Mouse (Mus musculus) adrenal gland, postnatal 4 days (tissue): ENCODE data around the gene Mast1. TPM values are rescaled to one million over a fixed set of nuclear protein-coding genes. Genes with fewer than 3 reads are reported as not detected.

Source experiments
- DNase-seq, 2 experiments: peaks; one replicate each; pipeline ENCODE4 v3.0.0; 2021 to 2022; ENCODE audit warnings: low spot score in 2 of 2, mixed read lengths in 2 of 2
- microRNA-seq: library from miRNA; unstranded; fragments of <30 nt; microRNA quantifications from one replicate; pipeline ENCODE4 v1.2.0, GENCODE M21; 2021
- total RNA-seq, 2 experiments: library from RNA; stranded (reverse); gene quantifications; 2 replicates each; pipeline ENCODE4 v1.2.3; 2021

Mast1 gene
- total RNA-seq, 2 experiments from 2014 or later, result 8.3 to 8.5 TPM

GRCm38 (mm10) chr8:84877297-84878035, 59.7 kb downstream of the Mast1 start:
- no peak for DNase-seq

GRCm38 (mm10) chr8:84874339-84874738, 62.8 kb downstream of the Mast1 start:
- DNase-seq, result no peak

GRCm38 (mm10) chr8:84873016-84873415, 64.1 kb downstream of the Mast1 start:
- DNase-seq, result no peak

- DNase-seq, result no peak
Observed at GRCm38 (mm10) chr8:84872309-84872965, 64.7 kb downstream of the Mast1 start.

- DNase-seq, result peak; percentile 61 to 69
Observed at GRCm38 (mm10) chr8:84871376-84872308, 65.5 kb downstream of the Mast1 start, which contains the start of gene Syce2. Gene Syce2 (plus strand): TSS chr8:84872111.

Small RNA genes within 50 kb of the gene (microRNA-seq; reads per million reads assigned to microRNA genes)
- gene Gm24197, result not detected
- 5.3 reads per million, percentile 16 among the genes with 10 or more reads in this experiment for gene Mir7069

Other genes starting within 250 kb of the Mast1 start
- 10 to 100 TPM; 88.9 to 89.0 TPM for gene Nacc1, start 249.5 kb downstream of the Mast1 start, total RNA-seq
- gene Lyl1, start 235.9 kb downstream of the Mast1 start, total RNA-seq, result 1 to 10 TPM; 6.5 to 7.2 TPM
- 1 to 10 TPM; 1.2 TPM for gene G430095P16Rik, start 214.4 kb downstream of the Mast1 start, total RNA-seq
- 100 to 1,000 TPM; 134 to 137 TPM for gene Nfix, start 137.0 kb downstream of the Mast1 start, total RNA-seq
- gene Dand5, start 114.5 kb downstream of the Mast1 start, total RNA-seq, result 1 to 10 TPM; 5.7 to 6.7 TPM
- gene Gadd45gip1, start 105.8 kb downstream of the Mast1 start, total RNA-seq, result 10 to 100 TPM; 46.9 to 48.0 TPM
- gene Rad23a, start 96.7 kb downstream of the Mast1 start, total RNA-seq, result 10 to 100 TPM; 86.4 to 93.8 TPM
- gene Calr, start 90.4 kb downstream of the Mast1 start, total RNA-seq, result 100 to 1,000 TPM; 480 to 531 TPM
- gene Farsa, start 80.4 kb downstream of the Mast1 start, total RNA-seq, result 10 to 100 TPM; 61.0 to 63.6 TPM
- gene Syce2, start 65.2 kb downstream of the Mast1 start, total RNA-seq, result 10 to 100 TPM; 20.0 to 22.5 TPM
- gene Gcdh, start 43.4 kb downstream of the Mast1 start, total RNA-seq, result 10 to 100 TPM; 55.0 to 56.0 TPM
- 1 to 10 TPM; 2.7 to 6.8 TPM for gene Klf1, start 35.4 kb downstream of the Mast1 start, total RNA-seq
- gene Dnase2a, start 28.8 kb downstream of the Mast1 start, total RNA-seq, result 10 to 100 TPM; 10.4 to 11.5 TPM
- under 1 TPM; 0.23 to 0.31 TPM for gene Rtbdn, start 9.6 kb upstream of the Mast1 start, total RNA-seq
- gene Gm49661, start 32.1 kb upstream of the Mast1 start, total RNA-seq, result not detected
- gene Prdx2, start 32.2 kb upstream of the Mast1 start, total RNA-seq, result 100 to 1,000 TPM; 617 to 655 TPM
- gene Rnaseh2a, start 32.4 kb upstream of the Mast1 start, total RNA-seq, result 100 to 1,000 TPM; 122 to 138 TPM
- gene Junb, start 41.4 kb upstream of the Mast1 start, total RNA-seq, result 10 to 100 TPM; 26.1 to 28.9 TPM
- gene Hook2, start 53.2 kb upstream of the Mast1 start, total RNA-seq, result 10 to 100 TPM; 10.6 to 13.8 TPM
- gene Best2, start 77.2 kb upstream of the Mast1 start, total RNA-seq, result not detected
- 10 to 100 TPM; 77.7 to 83.2 TPM for gene Asna1, start 87.9 kb upstream of the Mast1 start, total RNA-seq
- 100 to 1,000 TPM; 179 to 188 TPM for gene Trir, start 89.5 kb upstream of the Mast1 start, total RNA-seq
- gene Tnpo2, start 99.6 kb upstream of the Mast1 start, total RNA-seq, result 10 to 100 TPM; 70.8 to 86.8 TPM
- gene Fbxw9, start 122.7 kb upstream of the Mast1 start, total RNA-seq, result 10 to 100 TPM; 36.5 to 39.8 TPM
- not detected for gene Gm5741, start 130.6 kb upstream of the Mast1 start, total RNA-seq
- 10 to 100 TPM; 43.0 to 48.2 TPM for gene Dhps, start 134.4 kb upstream of the Mast1 start, total RNA-seq
- gene Wdr83os, start 143.4 kb upstream of the Mast1 start, total RNA-seq, result 10 to 100 TPM; 77.8 to 80.6 TPM
- 10 to 100 TPM; 31.2 to 33.8 TPM for gene Wdr83, start 143.9 kb upstream of the Mast1 start, total RNA-seq
- gene Man2b1, start 145.9 kb upstream of the Mast1 start, total RNA-seq, result 10 to 100 TPM; 69.1 to 69.2 TPM
- 1 to 10 TPM; 3.7 to 4.3 TPM for gene Zfp791, start 185.7 kb upstream of the Mast1 start, total RNA-seq
- not detected for gene Cks1brt, start 214.6 kb upstream of the Mast1 start, total RNA-seq